Mouse (Mus musculus) heart, embryonic 15.5 days (tissue): ENCODE data around the gene Med19. TPM values are rescaled to one million over a fixed set of nuclear protein-coding genes. Genes with fewer than 3 reads are reported as not detected.
A peak's percentile ranks its signal among the peaks of the same experiment; 100 is the strongest.

ENCODE experiments used
- ATAC-seq: fragments of 200-750 bp; cut with Nextera tagmentation; replicated peaks from 2 replicates; pipeline ENCODE4 v1.8.0; 2017; ENCODE audit warnings: low read depth, moderate TSS enrichment; ENCODE audit not compliant: insufficient number of reproducible peaks, insufficient read depth, low FRiP score
- H3K27ac ChIP-seq: fragments of 300-500 bp; sonication (generic); 2 replicates; pipeline ENCODE4 v1.5.1; 2015; ENCODE audit warnings: mild to moderate bottlenecking, inconsistent platforms
- H3K27me3 ChIP-seq: fragments of 300-500 bp; sonication (generic); 2 replicates; pipeline ENCODE4 v1.6.1; 2015; ENCODE audit warnings: inconsistent platforms
- H3K36me3 ChIP-seq: fragments of 300-500 bp; sonication (generic); 2 replicates; pipeline ENCODE4 v1.6.1; 2015; ENCODE audit warnings: mild to moderate bottlenecking, inconsistent platforms
- H3K4me1 ChIP-seq: fragments of 300-500 bp; sonication (generic); replicated peaks from 2 replicates; pipeline ENCODE4 v1.6.1; 2015; ENCODE audit warnings: inconsistent platforms
- H3K4me2 ChIP-seq: fragments of 300-500 bp; sonication (generic); 2 replicates; pipeline ENCODE4 v1.6.1; 2015; ENCODE audit warnings: inconsistent platforms, mild to moderate bottlenecking, moderate library complexity
- H3K4me3 ChIP-seq: fragments of 300-500 bp; sonication (generic); 2 replicates; pipeline ENCODE4 v1.5.1; 2015; ENCODE audit warnings: mild to moderate bottlenecking, inconsistent platforms
- H3K9ac ChIP-seq: fragments of 300-500 bp; sonication (generic); 2 replicates; pipeline ENCODE4 v1.6.1; 2015; ENCODE audit warnings: mild to moderate bottlenecking, inconsistent platforms
- H3K9me3 ChIP-seq: fragments of 300-500 bp; sonication (generic); replicated peaks from 2 replicates; pipeline ENCODE4 v1.6.1; 2016; ENCODE audit warnings: inconsistent platforms
- WGBS: fragments of 180-500 bp; shearing (Covaris S2); methylation state at CpG from one replicate; pipeline ENCODE4 v1.1.7; 2015; ENCODE audit warnings: mixed read lengths; 5-methylcytosine and 5-hydroxymethylcytosine counted together
- polyA plus RNA-seq: library from polyadenylated mRNA; unstranded; fragments of >200 nt; fragmentation: Nextera tagmentation; extraction: Ambion mirVana; gene quantifications from 2 replicates; pipeline ENCODE4 v1.2.1, GENCODE M21; 2015

Med19 gene
- polyA plus RNA-seq = 22.1 and 22.2 TPM in 2 replicates

GRCm38 (mm10) chr2:84677968-84678880 lies at the start of gene Med19, which contains the start of gene Gm28635:
Gene Med19, plus strand, starts transcription at chr2:84678402.
Gene Gm28635, minus strand, starts transcription at chr2:84678041.
- Histone ChIP-seq H3K9ac (peak within 1 kb of the TSS; percentile 91), H3K36me3 (peaks cover 29% of the 10 kb centered on the region), H3K4me2 (peak within 1 kb of the TSS; percentile 85), H3K4me1 (peaks cover 27% of the 10 kb centered on the region), H3K27ac (peak within 1 kb of the TSS; percentile 78), H3K4me3 (peak within 1 kb of the TSS; percentile 99), H3K9me3 (no peaks in the 10 kb centered on the region), H3K27me3 (no peaks in the 10 kb centered on the region)
- peak; percentile 99 for ATAC-seq
- under 1% methylated on average over 44 of the region's 44 CpGs for WGBS

GRCm38 (mm10) chr2:84632001-84632400 lies 46.2 kb upstream of the Med19 start:
- H3K27ac ChIP-seq = peak overlapping the region; percentile 97
- H3K4me1 ChIP-seq = peaks cover 72% of the 10 kb centered on the region
- no peak overlapping the region for H3K4me3 ChIP-seq
- 0 out of 2 replicates have a peak, but pooled peaks cover 4% of the 10 kb centered on the region for H3K36me3 ChIP-seq
- no peaks in the 10 kb centered on the region for H3K27me3 ChIP-seq
- no peak for ATAC-seq
- WGBS = 81% methylated on average over 1 of the region's 1 CpGs
- H3K9ac ChIP-seq = no peak overlapping the region
- H3K9me3 ChIP-seq = no peaks in the 10 kb centered on the region
- no peak overlapping the region for H3K4me2 ChIP-seq

DNA sequence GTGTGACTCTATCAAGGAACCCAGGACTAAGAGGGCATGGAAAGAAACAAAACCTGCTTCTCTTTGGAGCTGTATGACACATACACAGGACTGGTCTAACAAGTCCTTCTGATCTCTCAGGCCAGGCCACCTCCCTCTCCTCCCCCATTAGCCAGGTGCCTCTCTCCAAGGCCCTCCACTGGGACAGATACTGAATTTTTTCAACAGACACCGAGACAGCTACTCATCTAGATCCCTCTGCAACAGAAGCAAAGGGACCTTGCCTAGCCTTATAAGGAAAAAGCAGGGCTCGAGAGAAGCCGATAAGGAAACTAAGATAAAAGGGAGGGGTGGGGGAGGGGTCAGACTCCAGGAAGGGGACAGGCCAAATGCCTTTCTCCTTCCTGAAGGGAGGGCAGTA lies 45.2 kb upstream of the Med19 start:
- 0 out of 2 replicates have a peak, but pooled peaks cover 4% of the 10 kb centered on the region for H3K36me3 ChIP-seq
- peak overlapping the region; percentile 9; the same call in 1 of the 2 replicates for H3K9ac ChIP-seq
- ATAC-seq = peak; percentile 10; the same call in 1 of the 2 replicates
- peak overlapping the region; percentile 18; the same call in 1 of the 2 replicates for H3K4me3 ChIP-seq
- 1% methylated on average over 3 of the region's 3 CpGs for WGBS
- no peaks in the 10 kb centered on the region for H3K9me3 ChIP-seq
- no peaks in the 10 kb centered on the region for H3K27me3 ChIP-seq
- H3K4me1 ChIP-seq = peaks cover 74% of the 10 kb centered on the region
- peak overlapping the region; percentile 97 for H3K27ac ChIP-seq
- H3K4me2 ChIP-seq = peak overlapping the region; percentile 53

DNA sequence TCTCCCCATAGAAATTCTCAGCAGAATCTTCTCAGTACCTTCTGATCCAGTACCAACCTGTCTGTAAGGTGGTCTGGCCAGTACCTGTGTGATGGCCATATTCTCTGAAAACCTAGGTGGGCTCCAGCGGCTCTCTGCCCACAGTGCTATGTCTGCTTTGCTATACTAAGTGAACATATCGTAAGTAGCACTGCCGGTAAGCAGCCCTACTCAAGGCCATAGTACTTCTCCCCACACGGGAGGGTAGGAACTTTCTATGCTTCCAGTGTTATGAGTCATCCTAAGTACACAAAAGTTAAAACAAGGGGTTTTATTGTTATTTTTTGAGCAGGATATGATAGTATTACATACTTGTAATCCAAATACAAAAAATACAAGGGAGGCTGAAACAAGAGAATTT lies 44.2 kb upstream of the Med19 start:
- 33% methylated on average over 4 of the region's 4 CpGs for WGBS
- peaks cover 77% of the 10 kb centered on the region for H3K4me1 ChIP-seq
- H3K36me3 ChIP-seq = no peaks in the 10 kb centered on the region
- no peaks in the 10 kb centered on the region for H3K9me3 ChIP-seq
- H3K9ac ChIP-seq = peak overlapping the region; percentile 30; the same call in 1 of the 2 replicates
- peak overlapping the region; percentile 53 for H3K4me2 ChIP-seq
- no peak for ATAC-seq
- H3K27ac ChIP-seq = peak overlapping the region; percentile 97
- no peaks in the 10 kb centered on the region for H3K27me3 ChIP-seq
- H3K4me3 ChIP-seq = peak overlapping the region; percentile 3

DNA sequence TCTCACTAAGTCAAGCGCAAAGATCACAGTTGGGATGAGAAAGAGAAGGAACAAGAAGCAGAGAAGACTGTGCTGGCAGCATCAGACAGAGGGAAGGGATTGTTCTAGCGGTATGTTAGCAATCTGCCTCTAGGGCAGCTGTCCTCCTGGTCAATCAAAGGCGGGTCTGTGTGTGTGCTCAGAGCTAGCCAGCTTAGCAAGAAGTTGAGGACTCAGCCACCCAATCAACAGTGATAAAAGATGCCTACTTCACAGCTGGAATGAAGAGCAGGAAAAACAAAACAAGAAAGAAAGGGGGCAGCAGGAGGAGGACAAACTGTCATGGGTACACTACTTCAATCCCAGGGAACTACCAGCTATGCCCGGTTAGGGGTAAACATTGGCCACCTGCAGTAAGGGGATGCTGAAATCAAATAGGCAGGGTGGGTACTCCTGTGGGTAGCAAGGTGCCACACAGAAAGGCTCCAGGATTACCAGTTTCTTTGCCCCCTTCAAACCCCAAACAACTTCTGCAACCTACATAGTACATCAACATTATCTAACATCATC lies 43.2 kb upstream of the Med19 start:
- H3K4me1 ChIP-seq = peaks cover 80% of the 10 kb centered on the region
- H3K4me3 ChIP-seq = peak overlapping the region; percentile 22
- no peaks in the 10 kb centered on the region for H3K9me3 ChIP-seq
- H3K9ac ChIP-seq = peak overlapping the region; percentile 33
- no peak for ATAC-seq
- peak overlapping the region; percentile 97 for H3K27ac ChIP-seq
- peak overlapping the region; percentile 53 for H3K4me2 ChIP-seq
- no peaks in the 10 kb centered on the region for H3K27me3 ChIP-seq
- no peaks in the 10 kb centered on the region for H3K36me3 ChIP-seq
- WGBS = 17% methylated on average over 4 of the region's 4 CpGs

- WGBS = 3% methylated on average over 2 of the region's 2 CpGs
- no peaks in the 10 kb centered on the region for H3K27me3 ChIP-seq
- no peaks in the 10 kb centered on the region for H3K9me3 ChIP-seq
- peaks cover 86% of the 10 kb centered on the region for H3K4me1 ChIP-seq
- ATAC-seq = peak; percentile 94
- peak overlapping the region; percentile 97 for H3K27ac ChIP-seq
- H3K9ac ChIP-seq = peak overlapping the region; percentile 33
- no peaks in the 10 kb centered on the region for H3K36me3 ChIP-seq
- peak overlapping the region; percentile 53 for H3K4me2 ChIP-seq
- H3K4me3 ChIP-seq = peak overlapping the region; percentile 22
Measured at GRCm38 (mm10) chr2:84635611-84636010, 42.6 kb upstream of the Med19 start.

DNA sequence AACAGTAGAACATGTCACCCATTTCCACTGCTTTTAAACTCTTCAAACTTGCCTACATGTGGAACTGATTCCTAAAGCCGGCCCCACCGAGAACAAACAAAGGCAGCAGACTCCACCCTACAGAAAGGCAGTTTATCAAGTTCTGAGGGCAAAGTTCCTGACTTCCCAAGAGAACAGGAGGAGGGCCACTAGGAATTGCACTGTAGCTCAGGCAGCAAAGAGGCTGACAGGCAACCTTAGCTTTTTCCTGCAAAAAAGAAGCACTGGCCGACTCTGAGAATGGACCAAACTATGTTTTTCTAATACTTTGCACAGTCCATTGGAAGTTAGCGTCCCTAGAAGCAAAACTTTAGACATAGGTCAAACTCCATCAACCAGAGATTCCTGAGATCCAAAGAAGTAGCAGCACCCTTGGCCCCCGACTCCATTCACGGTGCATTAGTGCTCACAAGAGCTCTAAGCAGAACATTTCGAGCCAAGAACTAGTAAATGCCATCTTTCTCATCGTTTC lies 41.9 kb upstream of the Med19 start:
- Histone ChIP-seq H3K4me2 (peak overlapping the region; percentile 53), H3K27ac (peak overlapping the region; percentile 97), H3K9me3 (no peaks in the 10 kb centered on the region), H3K4me1 (peaks cover 91% of the 10 kb centered on the region), H3K27me3 (no peaks in the 10 kb centered on the region), H3K36me3 (no peaks in the 10 kb centered on the region), H3K9ac (peak overlapping the region; percentile 20; the same call in 1 of the 2 replicates), H3K4me3 (peak overlapping the region; percentile 17)
- WGBS = 12% methylated on average over 8 of the region's 8 CpGs
- ATAC-seq = no peak

- Histone ChIP-seq H3K4me3 (peak overlapping the region; percentile 1; the same call in 1 of the 2 replicates), H3K4me1 (peaks cover 89% of the 10 kb centered on the region), H3K27me3 (no peaks in the 10 kb centered on the region), H3K9ac (no peak overlapping the region), H3K4me2 (peak overlapping the region; percentile 42), H3K9me3 (no peaks in the 10 kb centered on the region), H3K27ac (peak overlapping the region; percentile 97), H3K36me3 (no peaks in the 10 kb centered on the region)
- WGBS = 17% methylated on average over 7 of the region's 7 CpGs
- no peak for ATAC-seq
Measured at GRCm38 (mm10) chr2:84637452-84638165, 40.6 kb upstream of the Med19 start.

DNA sequence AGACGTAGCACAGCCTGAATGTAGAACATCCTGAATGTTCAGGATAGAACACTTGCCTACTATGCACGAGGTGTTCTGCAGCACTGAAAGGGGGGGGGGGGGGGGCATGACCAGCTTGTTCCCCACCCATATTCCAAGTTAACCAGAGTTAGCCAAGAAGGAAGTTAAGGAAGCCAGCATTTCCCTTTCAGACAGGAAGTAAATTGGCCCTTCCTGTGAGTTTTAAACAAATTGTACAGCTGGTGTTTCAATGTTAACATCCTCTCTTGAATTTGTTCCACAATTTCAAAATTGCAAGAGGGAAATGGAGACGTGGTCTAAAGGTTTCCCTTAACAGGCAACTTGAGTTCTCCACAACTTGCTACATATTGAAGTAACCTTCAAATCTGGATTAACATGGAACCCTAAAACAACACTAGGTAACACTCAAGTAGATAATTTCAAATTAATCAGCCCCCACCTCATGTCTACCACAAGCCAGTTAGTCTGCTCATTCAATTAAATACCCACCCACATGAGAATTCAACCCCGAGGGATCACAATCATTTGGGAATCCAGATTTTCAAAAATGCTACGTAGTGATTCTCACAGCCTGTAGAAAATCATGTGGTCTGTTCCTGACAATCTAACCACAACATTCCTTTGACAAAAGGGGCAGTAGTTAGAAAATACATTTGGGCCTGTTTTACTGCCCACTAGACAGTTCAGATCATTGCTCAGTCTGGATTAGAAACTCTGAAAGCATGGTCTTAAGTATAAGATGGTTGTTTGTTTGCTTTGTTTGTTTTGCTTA lies 39.6 kb upstream of the Med19 start:
- Histone ChIP-seq H3K36me3 (no peaks in the 10 kb centered on the region), H3K4me3 (0 out of 2 replicates have a peak overlapping the region, but pooled peaks have one; percentile 1), H3K9me3 (no peaks in the 10 kb centered on the region), H3K27ac (peak overlapping the region; percentile 97), H3K27me3 (no peaks in the 10 kb centered on the region), H3K4me2 (peak overlapping the region; percentile 42), H3K4me1 (peaks cover 91% of the 10 kb centered on the region), H3K9ac (no peak overlapping the region)
- ATAC-seq = no peak
- 29% methylated on average over 5 of the region's 5 CpGs for WGBS

DNA sequence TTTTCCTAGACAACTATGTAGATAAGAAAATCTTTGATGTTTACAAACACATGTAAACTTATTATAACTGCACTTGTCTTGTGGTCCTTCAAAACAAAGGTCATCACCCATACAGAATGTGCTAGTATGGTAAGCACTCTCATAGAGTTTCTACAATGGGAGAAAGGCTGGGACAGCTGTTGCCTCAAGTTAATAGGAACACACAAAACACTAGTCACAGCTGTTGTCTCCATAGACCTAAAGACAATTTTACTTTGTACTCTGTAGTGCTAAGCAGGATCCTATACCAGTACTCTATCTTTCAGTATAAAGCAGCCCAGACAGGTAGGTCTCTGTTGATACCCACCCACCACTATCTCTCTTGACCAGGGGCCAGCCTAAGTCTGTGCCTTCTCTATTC lies 37.4 kb upstream of the Med19 start:
- H3K27ac ChIP-seq = peak overlapping the region; percentile 8; the same call in 1 of the 2 replicates
- no peak overlapping the region for H3K4me3 ChIP-seq
- H3K36me3 ChIP-seq = no peaks in the 10 kb centered on the region
- H3K9me3 ChIP-seq = no peaks in the 10 kb centered on the region
- peaks cover 85% of the 10 kb centered on the region for H3K4me1 ChIP-seq
- H3K9ac ChIP-seq = no peak overlapping the region
- H3K4me2 ChIP-seq = no peak overlapping the region
- H3K27me3 ChIP-seq = no peaks in the 10 kb centered on the region
- ATAC-seq = no peak
